Comparison of ENCODE assay signal across 9 mouse cellular contexts in the genomic region with DNA sequence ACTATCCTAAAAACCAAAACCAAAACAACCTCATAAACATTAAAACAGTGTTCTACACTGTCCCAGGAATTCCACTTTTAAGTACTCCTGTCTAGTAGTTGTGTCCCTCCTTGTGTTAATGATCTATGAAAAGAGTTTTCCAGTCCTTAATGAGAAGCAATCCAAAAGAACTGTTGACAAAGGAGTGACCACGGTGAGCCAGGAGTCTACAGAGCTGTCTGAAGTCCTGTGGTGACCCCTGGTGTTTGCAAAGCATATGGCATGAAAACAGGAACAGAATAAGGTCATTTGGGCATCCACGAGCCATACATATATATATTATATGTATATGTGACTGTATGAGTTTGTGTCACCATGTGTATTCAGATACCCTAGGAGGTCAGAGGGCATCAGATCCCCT. TPM values are rescaled to one million over a fixed set of nuclear protein-coding genes. Genes with fewer than 3 reads are reported as not detected.
DNase-seq lines count a peak whose midpoint lies in the region; ATAC-seq and TF ChIP-seq lines count a peak whose summit lies in the region.
"Had no signal": no experiment of that assay in that cellular context is flagged by ENCODE, and none has a peak within 500 bp of the region (broad histone marks: within the 10 kb centered on the region; RNA-seq: fewer than 3 reads in every experiment).

No protein-coding gene starts in this region.

- no peaks in the 10 kb centered on the region for H3K9me3 ChIP-seq in embryonic facial prominence, embryonic 14.5 days (ENCODE audit: control insufficient read depth, low read length)
- no peaks in the 10 kb centered on the region for H3K9me3 ChIP-seq in hindbrain, postnatal 0 days (ENCODE audit: low read length)
- peaks cover 3% of the 10 kb centered on the region; the same call in 1 of the 2 replicates for H3K9me3 ChIP-seq in liver, embryonic 11.5 days (ENCODE audit: control insufficient read depth, low read length)
- H3K9me3 ChIP-seq: limb, embryonic 15.5 days had no signal

- no peak overlapping the region for H3K9ac ChIP-seq in embryonic facial prominence, embryonic 14.5 days (ENCODE audit: low read depth, low read length)
- no peak overlapping the region for H3K9ac ChIP-seq in hindbrain, postnatal 0 days (replicated peaks; ENCODE audit: low read length)
- no peak overlapping the region for H3K9ac ChIP-seq in liver, embryonic 11.5 days (ENCODE audit: low read depth, low read length)
- H3K9ac ChIP-seq: limb, embryonic 15.5 days had no signal

- DNase-seq in heart, adult 11 months: peak; percentile 90
- DNase-seq in heart, postnatal 25 days (ENCODE audit: low spot score): no peak
- peak; percentile 75 for DNase-seq in adrenal gland, adult 2 months
- peak; percentile 82 for DNase-seq in embryonic facial prominence, embryonic 14.5 days (ENCODE audit: low spot score)
- peak; percentile 82 for DNase-seq in hindbrain, postnatal 0 days (ENCODE audit: low spot score)
- DNase-seq in liver, embryonic 11.5 days (ENCODE audit: low spot score): peak; percentile 54
- DNase-seq in thymus, postnatal 4 days: peak; percentile 75

- no peak overlapping the region for H3K4me2 ChIP-seq in embryonic facial prominence, embryonic 14.5 days (ENCODE audit: low read depth, low read length)
- H3K4me2 ChIP-seq in hindbrain, postnatal 0 days (ENCODE audit: low read depth, low read length): no peak overlapping the region
- no peak overlapping the region for H3K4me2 ChIP-seq in liver, embryonic 11.5 days
- H3K4me2 ChIP-seq: limb, embryonic 15.5 days had no signal

- 10% methylated on average over 2 of the region's 2 CpGs for WGBS in embryonic facial prominence, embryonic 14.5 days
- WGBS in hindbrain, postnatal 0 days: 5% methylated on average over 2 of the region's 2 CpGs
- 9% methylated on average over 2 of the region's 2 CpGs for whole genome bisulfite sequencing in liver, embryonic 11.5 days

- no peak overlapping the region for H3K4me3 ChIP-seq in embryonic facial prominence, embryonic 14.5 days (ENCODE audit: low read depth, low read length)
- no peak overlapping the region for H3K4me3 ChIP-seq in hindbrain, postnatal 0 days (ENCODE audit: low read length)
- no peak overlapping the region for H3K4me3 ChIP-seq in liver, embryonic 11.5 days (ENCODE audit: low read depth, low read length)
- H3K4me3 ChIP-seq: limb, embryonic 15.5 days had no signal

- peaks cover 45% of the 10 kb centered on the region for H3K27me3 ChIP-seq in embryonic facial prominence, embryonic 14.5 days (replicated peaks; ENCODE audit: control insufficient read depth, insufficient read depth, low read length)
- H3K27me3 ChIP-seq in hindbrain, postnatal 0 days (ENCODE audit: insufficient read depth, low read length): 0 out of 2 replicates have a peak, but pooled peaks cover 3% of the 10 kb centered on the region
- peaks cover 37% of the 10 kb centered on the region for H3K27me3 ChIP-seq in liver, embryonic 11.5 days (replicated peaks; ENCODE audit: control insufficient read depth, insufficient read depth, low read length)

- peak; percentile 85 for TF ChIP-seq CTCF in hindbrain, postnatal 0 days (IDR thresholded peaks at IDR 0.05; ENCODE audit: low read depth)

- intact Hi-C loops in heart, postnatal 25 days (cut with DNase I): loop anchor here (1.0 to 2.0 kb wide), 2 partner anchors 37 to 137 kb away; no protein-coding TSS in a partner anchor

- peaks cover 7% of the 10 kb centered on the region for H3K4me1 ChIP-seq in embryonic facial prominence, embryonic 14.5 days (ENCODE audit: control insufficient read depth, insufficient read depth, low read length)
- peaks cover 8% of the 10 kb centered on the region; the same call in 1 of the 2 replicates for H3K4me1 ChIP-seq in hindbrain, postnatal 0 days (ENCODE audit: insufficient read depth, low read length)
- peaks cover 14% of the 10 kb centered on the region for H3K4me1 ChIP-seq in liver, embryonic 11.5 days (replicated peaks; ENCODE audit: control insufficient read depth, insufficient read depth, low read length)

- no peaks in the 10 kb centered on the region for H3K36me3 ChIP-seq in embryonic facial prominence, embryonic 14.5 days (ENCODE audit: control insufficient read depth, insufficient read depth, low read length)
- no peaks in the 10 kb centered on the region for H3K36me3 ChIP-seq in hindbrain, postnatal 0 days (ENCODE audit: insufficient read depth, low read length)
- no peaks in the 10 kb centered on the region for H3K36me3 ChIP-seq in liver, embryonic 11.5 days (ENCODE audit: control insufficient read depth, insufficient read depth, low read length)
- H3K36me3 ChIP-seq: limb, embryonic 15.5 days had no signal

- H3K27ac ChIP-seq in embryonic facial prominence, embryonic 14.5 days (replicated peaks; ENCODE audit: low read depth, low read length): no peak overlapping the region
- no peak overlapping the region for H3K27ac ChIP-seq in hindbrain, postnatal 0 days
- no peak overlapping the region for H3K27ac ChIP-seq in liver, embryonic 11.5 days (ENCODE audit: low read depth, low read length)
- H3K27ac ChIP-seq: limb, embryonic 15.5 days had no signal

- no peak; the same call in 1 of the 2 replicates for ATAC-seq in embryonic facial prominence, embryonic 14.5 days (ENCODE audit: low read depth)
- ATAC-seq in hindbrain, postnatal 0 days: peak; percentile 32; the same call in 1 of the 2 replicates
- ATAC-seq in liver, embryonic 11.5 days (replicated peaks; ENCODE audit: low FRiP score): peak; percentile 53; the same call in 1 of the 2 replicates
- ATAC-seq in monocyte, adult 5-6 weeks (replicated peaks; ENCODE audit: insufficient number of reproducible peaks, low FRiP score, low TSS enrichment, poor library complexity, severe bottlenecking): peak; percentile 75

RNA-seq across cellular contexts. Expression of a gene that starts 8.0 kb away (rescaled TPM):
- 100 to 1,000 TPM; 190 to 199 TPM for total RNA-seq in heart, postnatal 25 days (2021)
- 100 to 1,000 TPM; 196 to 219 TPM for total RNA-seq in adrenal gland, adult 2 months (2021)
- 98.5 and 122 TPM in 2 replicates for polyA plus RNA-seq in adrenal gland, adult 2 months (2012; rRNA removed)
- polyA plus RNA-seq in embryonic facial prominence, embryonic 14.5 days (2014; fragmentation: Nextera tagmentation; extraction: Ambion mirVana): 140 and 147 TPM in 2 replicates
- total RNA-seq in hindbrain, postnatal 0 days (2014; rRNA removed): 320 and 345 TPM in 2 replicates
- 140 and 153 TPM in 2 replicates for polyA plus RNA-seq in hindbrain, postnatal 0 days (2015; fragmentation: Nextera tagmentation; extraction: Ambion mirVana)
- polyA plus RNA-seq in liver, embryonic 11.5 days (2014; fragmentation: Nextera tagmentation; extraction: Ambion mirVana): 178 and 183 TPM in 2 replicates
- total RNA-seq in monocyte, adult 5-6 weeks (2017): 44.8 to 67.8 TPM (median 54.9 TPM) in 3 replicates

RNA-seq across cellular contexts. Expression of a gene that starts 8.5 kb away (rescaled TPM):
- under 1 TPM; 0.39 to 0.48 TPM for total RNA-seq in heart, postnatal 25 days (2021)
- total RNA-seq in adrenal gland, adult 2 months (2021): 1 to 10 TPM; 1.7 to 2.3 TPM
- polyA plus RNA-seq in adrenal gland, adult 2 months (2012; rRNA removed): 8.0 and 9.6 TPM in 2 replicates
- polyA plus RNA-seq in embryonic facial prominence, embryonic 14.5 days (2014; fragmentation: Nextera tagmentation; extraction: Ambion mirVana): 2.9 and 4.1 TPM in 2 replicates
- total RNA-seq in hindbrain, postnatal 0 days (2014; rRNA removed): 9.6 and 11.5 TPM in 2 replicates
- 7.7 and 8.7 TPM in 2 replicates for polyA plus RNA-seq in hindbrain, postnatal 0 days (2015; fragmentation: Nextera tagmentation; extraction: Ambion mirVana)
- polyA plus RNA-seq in liver, embryonic 11.5 days (2014; fragmentation: Nextera tagmentation; extraction: Ambion mirVana): 1.6 and 1.9 TPM in 2 replicates
- 0.19 to 0.48 TPM in 2 of 3 replicates, not detected in the other for total RNA-seq in monocyte, adult 5-6 weeks (2017)

RNA-seq across cellular contexts. Expression of a gene that starts 11.5 kb away (rescaled TPM):
- total RNA-seq in heart, postnatal 25 days (2021): 100 to 1,000 TPM; 120 to 122 TPM
- 100 to 1,000 TPM; 212 to 215 TPM for total RNA-seq in adrenal gland, adult 2 months (2021)
- 37.2 and 41.9 TPM in 2 replicates for polyA plus RNA-seq in adrenal gland, adult 2 months (2012; rRNA removed)
- 162 and 169 TPM in 2 replicates for polyA plus RNA-seq in embryonic facial prominence, embryonic 14.5 days (2014; fragmentation: Nextera tagmentation; extraction: Ambion mirVana)
- 59.7 and 68.0 TPM in 2 replicates for total RNA-seq in hindbrain, postnatal 0 days (2014; rRNA removed)
- 188 and 202 TPM in 2 replicates for polyA plus RNA-seq in hindbrain, postnatal 0 days (2015; fragmentation: Nextera tagmentation; extraction: Ambion mirVana)
- polyA plus RNA-seq in liver, embryonic 11.5 days (2014; fragmentation: Nextera tagmentation; extraction: Ambion mirVana): 134 and 142 TPM in 2 replicates
- 277 to 386 TPM (median 313 TPM) in 3 replicates for total RNA-seq in monocyte, adult 5-6 weeks (2017)

RNA-seq across cellular contexts. Expression of a gene that starts 36.2 kb away (rescaled TPM):
- total RNA-seq in heart, postnatal 25 days (2021): 10 to 100 TPM in 1 of 2 experiments, 1 to 10 TPM in 1; 7.3 to 10.9 TPM
- 10 to 100 TPM; 10.7 to 15.5 TPM for total RNA-seq in adrenal gland, adult 2 months (2021)
- polyA plus RNA-seq in adrenal gland, adult 2 months (2012; rRNA removed): 53.7 and 59.9 TPM in 2 replicates
- 20.0 and 23.6 TPM in 2 replicates for polyA plus RNA-seq in embryonic facial prominence, embryonic 14.5 days (2014; fragmentation: Nextera tagmentation; extraction: Ambion mirVana)
- total RNA-seq in hindbrain, postnatal 0 days (2014; rRNA removed): 41.6 and 47.6 TPM in 2 replicates
- polyA plus RNA-seq in hindbrain, postnatal 0 days (2015; fragmentation: Nextera tagmentation; extraction: Ambion mirVana): 23.9 and 24.6 TPM in 2 replicates
- 27.5 and 27.9 TPM in 2 replicates for polyA plus RNA-seq in liver, embryonic 11.5 days (2014; fragmentation: Nextera tagmentation; extraction: Ambion mirVana)
- 3.6 to 5.7 TPM (median 3.8 TPM) in 3 replicates for total RNA-seq in monocyte, adult 5-6 weeks (2017)

RNA-seq across cellular contexts. Expression of a gene that starts 47.2 kb away (rescaled TPM):
- total RNA-seq in heart, postnatal 25 days (2021): 10 to 100 TPM; 86.8 to 96.2 TPM
- total RNA-seq in adrenal gland, adult 2 months (2021): 100 to 1,000 TPM; 212 to 228 TPM
- 173 and 261 TPM in 2 replicates for polyA plus RNA-seq in adrenal gland, adult 2 months (2012; rRNA removed)
- polyA plus RNA-seq in embryonic facial prominence, embryonic 14.5 days (2014; fragmentation: Nextera tagmentation; extraction: Ambion mirVana): 321 and 352 TPM in 2 replicates
- total RNA-seq in hindbrain, postnatal 0 days (2014; rRNA removed): 483 and 563 TPM in 2 replicates
- 176 and 184 TPM in 2 replicates for polyA plus RNA-seq in hindbrain, postnatal 0 days (2015; fragmentation: Nextera tagmentation; extraction: Ambion mirVana)
- 339 and 346 TPM in 2 replicates for polyA plus RNA-seq in liver, embryonic 11.5 days (2014; fragmentation: Nextera tagmentation; extraction: Ambion mirVana)
- total RNA-seq in monocyte, adult 5-6 weeks (2017): 150 to 169 TPM (median 158 TPM) in 3 replicates
